Mouse (Mus musculus) lung, postnatal 0 days (tissue): Measurements from ENCODE around the gene Pgm5.

Source experiments
- CTCF ChIP-seq: IDR thresholded peaks from 2 replicates; pipeline ENCODE4 v1.5.1; 2016; ENCODE audit warnings: antibody characterized with exemption, mild to moderate bottlenecking
- EP300 ChIP-seq: IDR thresholded peaks from 2 replicates; pipeline ENCODE4 v1.6.1; 2016; ENCODE audit warnings: antibody characterized with exemption, mild to moderate bottlenecking, control low read depth

DNA sequence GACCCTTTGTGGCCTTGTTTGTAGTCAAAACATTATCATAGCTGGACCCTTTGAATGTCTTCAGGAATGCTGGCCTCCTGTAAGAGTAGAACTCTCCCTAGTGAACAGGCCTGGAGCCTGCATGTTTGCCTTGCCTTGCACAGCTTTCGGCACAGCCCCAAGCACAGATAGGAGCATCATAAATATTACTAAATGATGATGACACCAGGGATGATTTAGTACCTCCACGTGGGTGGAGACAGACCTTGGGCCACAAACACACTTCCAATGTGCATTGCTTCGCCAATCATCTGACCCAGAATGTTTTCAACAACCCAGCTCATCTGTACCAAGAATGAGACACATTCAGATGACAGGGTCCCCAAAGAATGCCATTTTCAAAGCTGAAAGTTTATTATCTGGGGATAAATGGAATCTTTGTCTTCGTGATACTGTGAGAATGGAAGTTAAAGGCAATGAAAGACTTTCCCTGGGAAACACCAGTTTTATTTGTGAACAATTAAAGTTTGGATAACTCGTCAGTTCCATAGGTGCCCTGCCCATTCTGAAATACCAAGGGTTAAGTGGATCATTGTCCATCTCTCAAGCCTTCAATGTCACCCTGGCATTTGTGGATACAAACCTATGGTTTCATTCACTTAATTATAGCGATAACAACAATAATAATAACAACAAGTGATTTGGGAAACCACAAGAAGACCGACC lies 49.4 kb downstream of the Pgm5 start:
- no peak for TF ChIP-seq CTCF
- TF ChIP-seq EP300, result no peak
